Mouse (Mus musculus): Measurements from ENCODE around the gene Mageb3. TPM values are rescaled to one million over a fixed set of nuclear protein-coding genes. Genes with fewer than 3 reads are reported as not detected.
"Not testable (repeated sequence)": the region's sequence is repeated elsewhere in the genome, so short reads cannot be mapped to it uniquely, and the experiment has no call there.

The Mageb3 gene
- total RNA-seq (2015; ENCODE audit: low replicate concordance) = not detected in 2 replicates
- total RNA-seq (2017; ENCODE audit: low replicate concordance) = 0.43 TPM in 1 of 2 replicates, not detected in the other

DNA sequence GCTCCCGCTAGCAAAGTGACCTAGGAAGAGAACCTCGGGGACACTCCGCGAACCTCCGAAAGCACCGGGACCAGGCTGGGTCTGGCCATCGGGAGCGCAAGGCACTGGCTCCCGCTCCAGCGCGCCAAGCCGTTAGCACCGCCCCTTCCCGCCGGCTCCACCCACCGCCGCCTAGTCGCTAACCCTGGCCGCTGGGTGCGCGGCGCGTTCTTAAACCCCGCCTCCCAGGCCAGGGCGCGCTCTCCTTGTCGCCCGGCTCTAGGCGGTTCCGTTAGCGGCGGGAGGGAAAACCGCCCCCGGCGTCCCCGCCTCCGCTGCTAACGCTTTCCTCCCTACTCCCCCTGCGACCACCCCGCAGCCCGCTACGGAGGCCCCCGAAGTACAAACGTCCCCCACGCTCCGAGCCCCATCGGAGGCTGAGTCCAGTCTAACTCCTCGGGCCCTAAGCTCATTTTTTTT is at the start of gene Mageb3, which contains the start of gene Ctdspl2:
Gene Mageb3, minus strand, starts transcription at position 328 of the 459 bp plus-strand sequence.
Gene Ctdspl2, plus strand, starts transcription at position 237 of the 459 bp plus-strand sequence.
- peak; percentile 93 for ATAC-seq (replicated peaks; ENCODE audit: low FRiP score, poor library complexity, severe bottlenecking)

DNA sequence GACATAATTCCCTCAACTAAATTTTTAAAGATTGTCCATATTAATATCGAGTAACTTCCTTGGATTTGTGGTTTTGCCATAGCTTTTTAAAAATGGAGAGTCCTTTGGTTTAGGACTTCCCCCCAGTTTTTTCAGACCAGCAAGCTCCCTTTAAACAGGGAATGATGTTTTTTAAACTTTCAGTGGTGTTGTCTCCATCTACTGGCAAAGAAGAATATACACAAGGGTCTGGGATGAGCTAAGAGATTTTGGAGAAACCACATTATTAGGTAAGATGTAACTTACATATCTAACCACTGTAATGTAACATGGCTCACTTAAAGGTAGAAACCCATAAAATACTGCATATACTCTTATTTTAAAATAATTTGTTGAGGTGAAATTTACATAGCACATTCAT is 39.8 kb upstream of the Mageb3 start:
- no peak for ATAC-seq (replicated peaks; ENCODE audit: low FRiP score, poor library complexity, severe bottlenecking)

DNA sequence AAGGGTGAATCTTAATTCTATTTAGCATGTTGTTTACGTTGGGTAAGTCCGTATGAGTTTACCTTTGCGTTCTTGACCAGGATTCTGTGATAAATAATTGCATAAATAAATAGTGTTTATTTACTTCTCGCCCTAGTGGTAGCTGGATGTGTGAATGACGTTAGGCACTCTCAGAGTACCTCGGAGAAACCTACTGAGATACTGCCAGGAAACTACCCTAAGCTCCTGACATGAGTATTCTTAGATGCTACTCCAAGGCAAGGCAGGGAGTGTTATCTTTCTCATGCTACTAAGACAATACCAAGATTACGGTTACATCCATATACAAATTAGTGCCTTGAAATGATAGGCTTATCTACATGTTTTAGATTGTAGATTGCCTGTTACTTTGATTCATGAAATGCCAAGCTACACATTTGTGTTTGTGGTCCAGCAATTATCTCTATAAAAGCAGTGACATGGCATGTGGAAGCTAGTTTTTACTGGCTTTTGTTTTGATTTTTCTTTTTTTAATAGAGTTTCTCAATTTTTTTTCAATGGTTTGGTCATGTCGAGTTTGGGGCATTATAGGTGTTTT is 1.4 kb upstream of the Mageb3 start:
- ATAC-seq (replicated peaks; ENCODE audit: low FRiP score, poor library complexity, severe bottlenecking) = no peak

DNA sequence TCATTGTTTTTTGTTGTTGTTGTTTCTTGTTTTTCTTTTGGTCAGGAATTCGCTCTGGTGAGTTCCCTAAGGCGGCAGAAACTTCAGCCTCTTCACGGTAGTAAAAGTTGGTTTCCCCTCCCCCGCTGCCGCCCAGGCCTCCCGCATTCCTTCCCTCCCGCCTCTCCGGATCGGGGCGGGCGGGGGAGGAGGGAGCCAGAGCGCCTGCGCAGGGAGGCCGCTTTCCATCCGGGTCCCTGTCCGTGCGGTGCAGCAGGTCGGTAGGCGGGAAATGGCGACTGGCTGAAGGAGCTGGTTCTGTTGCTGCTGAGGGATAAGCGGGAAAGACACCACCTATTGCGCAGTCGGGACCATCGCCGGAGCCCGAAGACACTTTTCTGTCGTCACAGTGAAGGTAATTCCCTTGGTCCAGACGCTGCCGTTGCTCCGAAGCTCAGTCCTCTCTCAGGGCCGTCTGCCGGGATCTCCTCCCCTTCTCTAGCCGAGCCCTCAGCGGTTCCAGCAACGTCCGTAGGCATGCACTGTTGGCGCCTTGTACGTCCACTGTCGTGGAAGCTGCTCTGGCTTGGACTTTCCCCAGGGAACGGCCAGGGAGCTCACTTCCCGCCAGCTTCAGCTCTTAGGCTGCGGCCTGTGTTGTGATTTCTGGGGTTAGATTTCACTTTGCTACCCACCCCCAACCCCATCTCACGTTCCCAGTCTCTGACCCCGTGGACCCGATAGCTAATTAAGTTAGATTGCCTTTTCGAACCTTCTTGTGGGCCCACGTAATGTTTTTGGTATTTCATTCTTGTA is 529 bp upstream of the Mageb3 start:
- peak; percentile 87 for ATAC-seq (replicated peaks; ENCODE audit: low FRiP score, poor library complexity, severe bottlenecking)

DNA sequence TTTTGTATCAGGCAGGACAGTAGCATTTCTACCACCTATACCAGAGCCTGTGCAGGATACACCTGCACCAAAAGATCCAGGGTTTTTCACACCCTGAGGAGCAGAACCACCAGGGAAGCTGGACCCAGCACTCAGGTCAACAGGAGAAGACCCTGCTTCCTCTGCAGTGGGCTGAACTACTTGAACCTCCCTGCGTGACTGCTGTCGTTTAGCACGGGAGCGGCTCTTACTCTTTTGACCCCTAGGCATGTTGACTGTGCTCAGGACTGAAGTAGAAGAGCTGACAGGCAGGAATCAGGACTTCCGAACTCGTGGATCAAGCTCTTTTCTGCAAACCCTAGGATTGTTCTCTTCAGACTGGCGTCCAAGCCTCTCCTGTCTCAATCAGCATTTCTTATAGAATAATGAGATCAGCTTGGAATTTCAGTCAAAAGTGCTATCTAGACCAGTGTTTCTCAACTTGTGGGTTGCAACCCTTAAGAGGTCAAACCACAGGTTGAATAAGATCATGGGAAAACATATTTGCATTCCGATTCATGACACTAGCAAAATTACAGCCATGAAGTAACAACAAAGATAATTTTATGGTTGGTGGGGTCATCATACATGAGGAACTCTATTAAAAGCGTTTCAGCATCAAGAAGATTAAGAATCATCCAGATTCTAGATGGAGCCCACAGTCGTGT is 778 bp downstream of the Mageb3 start:
- ATAC-seq (replicated peaks; ENCODE audit: low FRiP score, poor library complexity, severe bottlenecking) = 0 out of 2 replicates have a peak, but pooled peaks have one; percentile 7

DNA sequence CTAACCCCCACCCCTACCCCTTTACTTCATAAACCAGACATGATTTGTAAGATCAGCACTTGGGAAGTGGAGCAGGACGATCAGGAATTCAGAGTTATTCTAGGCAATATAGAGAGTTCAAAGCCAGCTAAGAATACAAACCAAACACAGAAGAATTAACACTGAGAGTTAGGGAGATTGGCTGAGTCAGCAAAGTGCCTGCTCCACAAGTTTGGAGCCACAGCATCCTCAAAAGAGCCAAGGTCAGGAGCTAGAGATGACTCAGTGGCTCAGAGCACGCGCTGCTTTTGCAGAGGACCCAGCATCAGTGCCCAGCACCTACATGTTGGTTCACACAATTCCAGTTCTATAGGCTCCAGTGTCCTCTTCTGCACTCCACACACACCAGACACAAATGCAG is 12.5 kb downstream of the Mageb3 start:
- ATAC-seq (replicated peaks; ENCODE audit: low FRiP score, poor library complexity, severe bottlenecking) = no peak

DNA sequence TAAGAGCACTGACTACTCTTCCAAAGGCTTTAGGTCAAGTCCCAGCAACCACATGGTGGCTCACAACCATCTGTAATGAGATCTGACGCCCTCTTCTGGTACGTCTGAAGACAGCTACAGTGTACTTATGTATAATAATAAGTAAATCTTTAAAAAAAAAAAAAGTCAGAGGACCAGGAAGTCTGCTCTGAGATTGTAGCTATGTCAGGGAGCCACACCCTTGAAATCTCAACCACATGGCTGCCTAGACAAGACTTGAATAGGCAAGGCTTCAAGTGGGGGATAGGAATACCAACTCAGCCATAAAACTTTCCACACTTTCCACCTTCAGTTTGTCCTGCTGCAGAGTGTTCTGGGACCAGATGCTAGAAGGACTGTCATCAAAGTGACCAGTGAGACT is 18.3 kb downstream of the Mageb3 start:
- ATAC-seq (replicated peaks; ENCODE audit: low FRiP score, poor library complexity, severe bottlenecking) = not testable (repeated sequence)

DNA sequence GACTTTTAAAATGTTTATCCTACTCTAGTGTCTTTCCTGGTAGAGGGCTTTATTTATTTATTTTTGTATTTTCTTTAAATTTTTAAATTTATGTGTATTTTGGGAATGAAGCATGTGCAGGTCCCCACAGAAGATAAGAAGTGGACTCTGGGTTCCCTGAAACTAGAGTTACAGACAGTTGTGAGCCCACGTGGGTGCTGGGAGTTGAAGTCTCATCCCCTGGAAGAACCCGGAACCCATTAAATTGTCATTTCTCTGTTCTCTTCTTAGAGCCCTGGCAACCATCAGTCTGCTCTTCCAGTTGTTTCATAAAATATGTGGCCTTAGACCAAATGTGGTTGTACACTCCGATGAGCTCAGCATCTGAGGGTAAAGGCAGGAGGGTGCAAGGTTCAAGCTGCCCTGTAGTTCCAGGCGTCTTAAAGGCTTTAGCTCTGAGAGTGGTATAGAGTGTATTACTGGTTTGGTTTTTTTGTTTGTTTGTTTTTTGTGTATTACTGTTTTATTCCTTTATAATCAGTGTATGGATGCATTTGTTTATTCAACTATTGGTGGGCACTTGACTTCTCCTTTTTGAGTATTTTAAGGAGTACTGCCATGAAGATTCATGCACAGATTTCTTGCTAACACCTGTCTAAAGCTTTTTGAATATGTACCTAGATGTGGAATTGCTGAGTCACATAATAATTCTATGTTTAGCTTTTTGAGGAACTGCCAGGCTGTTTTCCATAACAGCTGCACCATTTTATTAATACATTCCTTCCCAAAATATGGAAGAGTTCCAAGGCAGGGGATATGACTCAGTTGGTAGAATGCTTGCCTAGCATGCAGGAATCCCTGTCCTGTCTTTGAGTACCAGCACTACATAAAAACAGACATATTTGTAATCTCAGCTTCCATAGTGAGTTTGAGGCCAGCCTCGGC is 39.6 kb downstream of the Mageb3 start:
- no peak for ATAC-seq (replicated peaks; ENCODE audit: low FRiP score, poor library complexity, severe bottlenecking)

DNA sequence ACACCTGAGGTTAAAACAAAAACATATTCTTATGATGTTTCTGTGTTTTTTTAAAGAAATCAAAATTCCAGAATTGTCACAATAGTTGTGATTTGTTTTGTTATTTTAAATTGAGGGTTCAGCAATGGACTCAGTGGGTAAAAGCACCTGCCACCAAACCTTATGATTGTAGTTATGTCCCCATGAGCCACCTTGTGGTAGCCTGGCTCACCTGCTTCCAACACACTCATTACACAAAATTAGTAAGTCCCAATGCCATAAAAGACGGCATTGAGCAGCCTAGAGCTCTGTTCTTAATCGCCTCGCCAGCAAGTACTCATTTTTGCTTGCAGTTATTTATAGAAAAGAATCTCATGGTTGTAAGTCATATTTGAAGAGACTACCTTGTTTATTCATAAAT is 45.9 kb downstream of the Mageb3 start:
- no peak for ATAC-seq (replicated peaks; ENCODE audit: low FRiP score, poor library complexity, severe bottlenecking)

Other genes starting within 250 kb of the Mageb3 start
- not detected in 2 replicates for gene Frmd5, start 149.0 kb downstream of the Mageb3 start, total RNA-seq (2015; ENCODE audit: low replicate concordance)
- gene Frmd5, start 149.0 kb downstream of the Mageb3 start, total RNA-seq (2017; ENCODE audit: low replicate concordance) = not detected in 2 replicates
- gene Casc4, start 89.1 kb downstream of the Mageb3 start, total RNA-seq (2015; ENCODE audit: low replicate concordance) = 1.5 and 2.9 TPM in 2 replicates
- 0.77 and 4.2 TPM in 2 replicates for gene Casc4, start 89.1 kb downstream of the Mageb3 start, total RNA-seq (2017; ENCODE audit: low replicate concordance)
- 19.4 and 23.4 TPM in 2 replicates for gene Ctdspl2, start 91 bp downstream of the Mageb3 start, total RNA-seq (2015; ENCODE audit: low replicate concordance)
- gene Ctdspl2, start 91 bp downstream of the Mageb3 start, total RNA-seq (2017; ENCODE audit: low replicate concordance) = 22.6 and 30.2 TPM in 2 replicates
- gene Eif3j1, start 72.5 kb upstream of the Mageb3 start, total RNA-seq (2015; ENCODE audit: low replicate concordance) = 5.0 and 6.7 TPM in 2 replicates
- gene Eif3j1, start 72.5 kb upstream of the Mageb3 start, total RNA-seq (2017; ENCODE audit: low replicate concordance) = 14.5 and 21.5 TPM in 2 replicates
- 2.5 and 4.4 TPM in 2 replicates for gene Spg11, start 162.3 kb upstream of the Mageb3 start, total RNA-seq (2015; ENCODE audit: low replicate concordance)
- gene Spg11, start 162.3 kb upstream of the Mageb3 start, total RNA-seq (2017; ENCODE audit: low replicate concordance) = 4.5 and 5.6 TPM in 2 replicates
- 1,642 and 1,724 TPM in 2 replicates for gene B2m, start 191.6 kb upstream of the Mageb3 start, total RNA-seq (2015; ENCODE audit: low replicate concordance)
- 563 and 1,023 TPM in 2 replicates for gene B2m, start 191.6 kb upstream of the Mageb3 start, total RNA-seq (2017; ENCODE audit: low replicate concordance)
- not detected in 2 replicates for gene Trim69, start 204.6 kb upstream of the Mageb3 start, total RNA-seq (2015; ENCODE audit: low replicate concordance)
- not detected in 2 replicates for gene Trim69, start 204.6 kb upstream of the Mageb3 start, total RNA-seq (2017; ENCODE audit: low replicate concordance)
- not detected in 2 replicates for gene Patl2, start 230.1 kb upstream of the Mageb3 start, total RNA-seq (2015; ENCODE audit: low replicate concordance)
- not detected in 2 replicates for gene Patl2, start 230.1 kb upstream of the Mageb3 start, total RNA-seq (2017; ENCODE audit: low replicate concordance)
- gene Terb2, start 230.2 kb upstream of the Mageb3 start, total RNA-seq (2015; ENCODE audit: low replicate concordance) = not detected in 2 replicates
- gene Terb2, start 230.2 kb upstream of the Mageb3 start, total RNA-seq (2017; ENCODE audit: low replicate concordance) = not detected in 2 replicates

All from erythroblast, adult 5-6 weeks (primary cell).